Mouse (Mus musculus): ENCODE data around the gene Rab11fip4.

Rab11fip4 gene

GRCm38 (mm10) chr11:79590664-79591590, at the start of gene Rab11fip4:
Rab11fip4 (plus strand) TSS chr11:79591212.
- DNase-seq (ENCODE audit: low read depth in 2 of 2, low spot score in 2 of 2), result peak in 1 of 2 experiments; percentile 11

- DNase-seq (ENCODE audit: low read depth in 2 of 2, low spot score in 2 of 2), result no peak
These were observed 38.4 kb upstream of the Rab11fip4 start for GRCm38 (mm10) chr11:79552622-79553021.

DNA sequence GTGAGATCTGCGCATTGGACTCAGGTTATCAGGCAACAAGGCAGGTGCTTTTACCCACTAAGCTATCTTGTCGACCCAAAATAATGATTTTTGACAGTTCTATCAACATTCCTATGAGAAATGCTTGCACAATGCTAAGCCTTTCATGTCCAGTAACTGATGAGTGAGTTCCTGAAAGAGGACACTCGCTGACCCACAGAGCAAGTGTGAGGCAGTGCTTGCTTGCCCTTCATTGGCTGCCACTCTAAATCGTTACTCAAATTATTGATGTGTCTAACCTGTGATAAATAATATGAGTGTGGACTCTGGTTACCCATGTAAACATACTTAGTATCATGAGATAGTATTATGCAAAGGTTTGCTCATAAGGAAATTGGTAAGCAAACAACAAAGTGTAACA, 30.5 kb upstream of the Rab11fip4 start:
- DNase-seq (ENCODE audit: low read depth in 2 of 2, low spot score in 2 of 2), result no peak

- DNase-seq (ENCODE audit: low read depth in 2 of 2, low spot score in 2 of 2), result no peak
These were observed 27.5 kb upstream of the Rab11fip4 start for GRCm38 (mm10) chr11:79563493-79563892.

GRCm38 (mm10) chr11:79566947-79567346, 24.1 kb upstream of the Rab11fip4 start:
- no peak for DNase-seq (ENCODE audit: low read depth in 2 of 2, low spot score in 2 of 2)

- DNase-seq (ENCODE audit: low read depth in 2 of 2, low spot score in 2 of 2), result no peak
These were observed 22.7 kb upstream of the Rab11fip4 start for GRCm38 (mm10) chr11:79568197-79568911.

- DNase-seq (ENCODE audit: low read depth in 2 of 2, low spot score in 2 of 2), result no peak
These were observed 20.7 kb upstream of the Rab11fip4 start for GRCm38 (mm10) chr11:79570319-79570718.

DNA sequence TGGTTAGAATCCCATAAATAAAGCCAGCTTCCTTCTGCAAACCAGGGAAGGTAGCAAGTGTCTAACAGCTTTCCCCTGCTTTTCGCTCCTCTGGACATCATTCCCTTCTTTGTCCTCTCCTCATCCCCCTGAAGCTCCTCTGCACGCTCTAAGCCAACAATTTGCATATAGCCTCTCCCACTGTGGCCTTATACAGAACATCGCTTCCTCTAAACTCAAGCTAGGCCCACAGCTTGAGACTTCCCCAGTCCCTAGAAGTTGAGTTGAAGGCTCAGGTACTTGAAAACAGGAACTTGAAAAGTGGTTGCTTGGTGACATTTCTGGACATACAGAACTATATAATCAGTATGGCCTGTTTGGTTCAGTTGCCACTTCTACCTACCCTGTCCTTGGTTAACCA, 17.2 kb upstream of the Rab11fip4 start:
- no peak for DNase-seq (ENCODE audit: low read depth in 2 of 2, low spot score in 2 of 2)

DNA sequence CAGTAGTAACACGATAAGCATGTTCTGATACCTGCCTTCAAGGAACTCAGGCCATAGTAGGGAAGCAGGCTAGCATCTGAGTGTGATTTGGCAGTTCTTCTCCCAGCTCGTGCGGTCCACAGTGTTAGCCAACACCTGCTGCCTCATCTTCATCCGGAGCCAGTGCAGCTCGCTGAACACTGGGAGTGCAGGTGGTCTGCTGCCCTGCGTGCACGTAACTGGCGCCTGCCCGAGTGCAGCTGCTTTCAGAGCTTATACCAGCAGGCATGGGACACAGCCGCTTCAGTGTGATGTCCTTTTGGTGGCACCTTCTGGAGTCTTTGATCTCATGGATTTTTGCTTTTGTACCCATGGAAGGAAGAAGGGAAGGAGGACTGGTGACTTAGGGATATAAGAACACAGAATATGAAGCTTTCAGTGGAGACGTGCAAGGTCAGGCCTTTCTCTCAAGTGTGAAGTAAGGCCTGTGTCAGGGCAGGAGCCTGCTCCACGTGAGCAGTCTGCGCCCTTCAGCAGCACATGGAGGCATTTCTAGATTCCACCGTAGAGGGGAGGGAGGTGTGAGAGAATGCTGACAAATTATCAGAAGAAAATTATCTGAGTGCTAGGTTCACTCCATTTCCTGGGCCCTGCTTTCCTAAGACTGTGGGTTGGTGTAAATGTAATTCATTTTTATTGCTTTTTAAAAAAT, 15.5 kb upstream of the Rab11fip4 start:
- no peak for DNase-seq (ENCODE audit: low read depth in 2 of 2, low spot score in 2 of 2)

DNA sequence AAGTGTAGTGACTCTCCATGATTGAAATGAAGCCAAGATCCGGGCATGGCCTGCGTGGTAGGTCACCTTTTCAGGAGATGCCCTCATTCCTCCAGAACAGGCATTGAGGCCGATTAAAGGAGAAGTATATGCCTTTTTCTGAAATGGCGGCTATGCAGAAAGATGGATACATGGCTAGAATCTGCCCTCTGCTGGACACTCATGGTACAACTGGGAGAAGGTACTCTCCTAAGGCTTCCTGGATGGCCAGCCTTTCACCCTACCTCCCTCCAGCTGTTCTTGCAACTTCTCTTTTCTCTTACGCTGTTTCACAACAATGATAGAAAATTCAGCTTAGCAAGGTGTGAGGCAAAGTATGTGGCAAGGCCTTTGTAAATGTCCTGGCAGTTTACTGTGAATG, 13.3 kb upstream of the Rab11fip4 start:
- peak; percentile 76 to 86 for DNase-seq (ENCODE audit: low read depth in 2 of 2, low spot score in 2 of 2)

DNA sequence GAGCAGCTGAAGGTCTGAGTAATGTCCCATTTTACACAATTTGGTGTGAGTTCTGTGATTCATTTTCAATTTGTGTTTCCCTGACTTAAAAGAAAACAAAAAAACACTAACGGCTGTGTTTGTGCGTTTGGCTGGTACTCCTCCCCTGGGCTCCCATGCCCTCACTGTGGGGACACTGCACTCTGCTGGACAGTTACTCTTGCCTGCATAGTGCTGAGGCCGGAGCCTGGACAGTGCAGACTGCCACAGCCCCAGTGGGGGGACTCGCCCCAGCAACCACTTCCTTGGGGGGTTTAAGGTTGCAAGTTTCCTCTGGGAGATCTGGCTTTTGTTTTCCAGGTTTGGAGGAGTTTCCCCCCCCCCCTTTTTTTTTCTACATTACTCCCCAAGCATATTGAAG, 10.4 kb upstream of the Rab11fip4 start:
- no peak for DNase-seq (ENCODE audit: low read depth in 2 of 2, low spot score in 2 of 2)

GRCm38 (mm10) chr11:79581257-79581656, 9.8 kb upstream of the Rab11fip4 start:
- no peak for DNase-seq (ENCODE audit: low read depth in 2 of 2, low spot score in 2 of 2)

DNA sequence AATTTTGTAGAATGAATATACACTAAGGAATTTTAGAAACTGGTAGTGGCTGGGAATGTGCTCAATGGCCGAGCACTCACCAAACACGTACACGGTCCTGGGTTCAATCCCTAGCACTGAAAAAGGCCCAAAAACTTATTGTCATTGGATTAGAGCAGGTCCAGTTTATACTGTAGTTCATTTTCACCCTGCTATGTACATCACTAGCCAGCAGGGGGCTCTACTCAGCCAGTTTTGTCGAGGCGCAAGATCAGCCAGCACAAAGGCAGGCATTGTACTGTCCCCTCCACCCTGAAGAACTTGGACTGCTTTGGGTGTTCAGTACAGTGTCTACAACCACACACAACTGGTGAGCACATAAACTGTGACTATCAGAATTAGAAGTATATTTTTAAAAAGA, 6.8 kb upstream of the Rab11fip4 start:
- peak; percentile 55 to 68 for DNase-seq (ENCODE audit: low read depth in 2 of 2, low spot score in 2 of 2)

- peak in 1 of 2 experiments; percentile 29 for DNase-seq (ENCODE audit: low read depth in 2 of 2, low spot score in 2 of 2)
These were observed 1.5 kb upstream of the Rab11fip4 start for GRCm38 (mm10) chr11:79589317-79590075.

- DNase-seq (ENCODE audit: low read depth in 2 of 2, low spot score in 2 of 2), result no peak
These were observed 571 bp downstream of the Rab11fip4 start for GRCm38 (mm10) chr11:79591591-79591975.

DNA sequence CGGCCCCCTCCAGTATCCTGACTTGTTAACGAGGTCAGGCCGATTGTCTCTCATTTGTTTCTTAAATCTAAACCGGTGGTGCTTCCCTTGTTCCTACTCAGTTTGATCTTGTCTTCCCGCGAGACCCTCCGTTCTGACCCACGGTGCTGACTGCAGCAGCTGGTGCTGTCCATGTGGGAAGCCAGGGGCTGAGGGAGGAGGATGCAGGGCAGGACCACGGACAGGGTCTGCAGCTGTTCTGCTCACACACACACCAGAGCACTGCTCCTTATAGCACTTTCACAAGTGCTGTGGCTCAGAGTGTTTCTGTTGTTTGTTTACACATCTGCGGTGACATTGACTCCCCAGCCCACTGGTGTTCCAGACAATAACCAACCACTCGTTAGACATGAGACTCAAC, 2.5 kb downstream of the Rab11fip4 start:
- DNase-seq (ENCODE audit: low read depth in 2 of 2, low spot score in 2 of 2), result no peak

- DNase-seq (ENCODE audit: low read depth in 2 of 2, low spot score in 2 of 2), result no peak
These were observed 19.4 kb downstream of the Rab11fip4 start for GRCm38 (mm10) chr11:79610454-79610853.

DNA sequence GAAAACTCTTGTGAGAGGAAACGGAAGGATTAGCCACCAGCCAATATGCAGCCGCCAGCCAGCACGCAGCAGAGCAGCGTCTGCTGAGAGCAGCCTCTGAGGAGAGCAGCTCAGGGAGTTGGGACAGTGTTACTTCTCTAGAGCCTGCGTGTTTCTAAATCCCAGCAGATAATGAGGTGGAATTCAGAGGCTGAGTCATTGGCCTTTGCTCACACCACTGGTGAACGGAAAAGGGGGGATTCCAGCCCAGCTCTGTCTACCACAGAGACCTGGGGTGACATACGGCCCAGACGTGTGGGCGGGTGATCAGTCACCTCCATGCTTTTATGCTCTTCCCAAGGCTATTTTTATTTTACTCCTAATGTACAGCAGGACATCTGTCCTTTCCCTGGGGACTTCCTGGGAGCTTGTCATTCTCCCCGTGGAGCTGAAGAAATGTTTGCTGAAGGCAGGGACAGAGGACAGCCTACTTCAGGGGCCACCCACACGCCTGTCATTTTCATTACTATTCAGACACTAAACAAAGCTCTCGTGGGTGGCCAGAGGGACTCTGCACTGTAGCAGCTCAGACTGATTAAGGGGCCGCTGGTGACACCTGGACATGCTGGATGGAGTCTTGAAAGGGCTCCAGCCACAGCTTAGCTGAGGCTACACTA, 20.1 kb downstream of the Rab11fip4 start:
- DNase-seq (ENCODE audit: low read depth in 2 of 2, low spot score in 2 of 2), result no peak

- DNase-seq (ENCODE audit: low read depth in 2 of 2, low spot score in 2 of 2), result no peak
These were observed 21.1 kb downstream of the Rab11fip4 start for GRCm38 (mm10) chr11:79612046-79612600.

GRCm38 (mm10) chr11:79613084-79613483, 22.1 kb downstream of the Rab11fip4 start:
- no peak for DNase-seq (ENCODE audit: low read depth in 2 of 2, low spot score in 2 of 2)

Measured in CD8-positive naive resting alpha-beta T cell, adult 2 months (primary cell).